Mouse (Mus musculus) mouse trophoblast stem cell (cell line): ENCODE measurements around the gene Ampd1.

Source experiments
- in situ Hi-C, 2 experiments: fragments of 300-500 bp; cut with MseI, MboI; formaldehyde crosslinking; loops; 2 replicates in 1 of 2; 3 replicates in 1 of 2; pipeline ENCODE4 v1.15.1; 2025

The Ampd1 gene

GRCm38 (mm10) chr3:103148941-103149340 lies 75.1 kb downstream of the Ampd1 start:
- in situ Hi-C loops = no loop called here
